Mouse (Mus musculus) limb, embryonic 14.5 days (tissue): ENCODE measurements around the gene Dach2. TPM values are rescaled to one million over a fixed set of nuclear protein-coding genes. Genes with fewer than 3 reads are reported as not detected.

Source experiments
- ATAC-seq: fragments of 200-750 bp; cut with Nextera tagmentation; 2 replicates; pipeline ENCODE4 v1.8.0; 2017; ENCODE audit warnings: low read depth, moderate number of reproducible peaks, moderate TSS enrichment; ENCODE audit not compliant: low FRiP score
- DNase-seq: peaks from one replicate; pipeline ENCODE4 v3.0.0-alpha.2; 2015; ENCODE audit warnings: low spot score
- H3K27ac ChIP-seq: fragments of 300-500 bp; sonication (generic); replicated peaks from 2 replicates; pipeline ENCODE4 v1.5.1; 2014; ENCODE audit warnings: low read depth, mild to moderate bottlenecking, low read length, moderate library complexity, mixed read lengths
- H3K27me3 ChIP-seq: fragments of 300-500 bp; sonication (generic); 2 replicates; pipeline ENCODE4 v1.6.1; 2014; ENCODE audit warnings: low read length, mixed read lengths; ENCODE audit not compliant: control insufficient read depth, insufficient read depth
- H3K36me3 ChIP-seq: fragments of 300-500 bp; sonication (generic); 2 replicates; pipeline ENCODE4 v1.6.1; 2014; ENCODE audit warnings: mild to moderate bottlenecking, low read length, moderate library complexity, mixed read lengths; ENCODE audit not compliant: control insufficient read depth, insufficient read depth
- H3K4me1 ChIP-seq: fragments of 300-500 bp; sonication (generic); 2 replicates; pipeline ENCODE4 v1.6.1; 2014; ENCODE audit warnings: antibody characterized with exemption, low read length, mixed read lengths; ENCODE audit not compliant: control insufficient read depth, insufficient read depth
- H3K4me2 ChIP-seq: fragments of 300-500 bp; sonication (generic); replicated peaks from 2 replicates; pipeline ENCODE4 v1.6.1; 2014; ENCODE audit warnings: low read depth, mild to moderate bottlenecking, low read length, moderate library complexity; ENCODE audit not compliant: severe bottlenecking
- H3K4me3 ChIP-seq: fragments of 300-500 bp; sonication (generic); replicated peaks from 2 replicates; pipeline ENCODE4 v1.5.1; 2014; ENCODE audit warnings: low read length
- H3K9ac ChIP-seq: fragments of 300-500 bp; sonication (generic); 2 replicates; pipeline ENCODE4 v1.6.1; 2014; ENCODE audit warnings: mild to moderate bottlenecking, low read depth, low read length, moderate library complexity; ENCODE audit not compliant: severe bottlenecking
- H3K9me3 ChIP-seq: fragments of 300-500 bp; sonication (generic); 2 replicates; pipeline ENCODE4 v1.6.1; 2016; ENCODE audit warnings: low read length; ENCODE audit not compliant: control insufficient read depth
- POLR2A ChIP-seq: fragments of 200-500 bp; IDR thresholded peaks from 2 replicates; pipeline ENCODE4 v1.8.0; 2012; ENCODE audit warnings: inconsistent platforms, mild to moderate bottlenecking, moderate library complexity, borderline replicate concordance; ENCODE audit not compliant: insufficient read depth, insufficient read length; ENCODE audit errors: extremely low read depth
- WGBS: fragments of 180-500 bp; shearing (Covaris S2); extraction: QIAGEN DNeasy Blood & Tissue Kit; methylation state at CpG from one replicate; pipeline ENCODE4 v1.1.7; 2014; 5-methylcytosine and 5-hydroxymethylcytosine counted together
- polyA plus RNA-seq, 2 experiments: library from polyadenylated mRNA; depleted of rRNA in 1 of 2; stranded (reverse) in 1 of 2; unstranded in 1 of 2; fragments of >200 nt; fragmentation: Nextera tagmentation in 1 of 2; extraction: Ambion mirVana in 1 of 2; gene quantifications; 2 replicates each; pipeline versions ENCODE4 v1.2.1 to v1.2.3; 2012 to 2014

Gene Dach2
- polyA plus RNA-seq, 2 experiments, result 1.2 to 2.6 TPM

DNA sequence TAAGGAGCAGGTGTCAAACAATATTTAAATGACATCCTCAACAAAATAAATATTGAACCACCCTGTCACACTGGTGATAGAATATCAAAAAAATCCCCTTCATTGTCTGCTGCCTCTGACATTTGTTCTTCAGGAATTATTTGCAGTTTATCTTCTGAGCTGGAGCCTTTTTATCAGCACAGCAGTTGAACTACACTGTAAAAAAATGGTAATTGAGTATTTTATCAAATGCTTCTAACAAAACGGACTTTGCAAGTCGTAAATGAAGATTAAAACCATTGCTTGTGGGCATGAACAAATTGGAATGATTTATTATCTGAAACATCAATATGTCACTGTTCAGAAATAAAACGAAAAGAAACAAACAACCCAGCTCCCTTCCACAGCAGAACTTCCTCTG lies 97.1 kb downstream of the Dach2 start:
- Histone ChIP-seq H3K4me1 (no peaks in the 10 kb centered on the region), H3K9me3 (no peaks in the 10 kb centered on the region), H3K4me2 (no peak overlapping the region), H3K27ac (no peak overlapping the region), H3K36me3 (no peaks in the 10 kb centered on the region), H3K27me3 (no peaks in the 10 kb centered on the region), H3K4me3 (no peak overlapping the region), H3K9ac (no peak overlapping the region)
- no peak for TF ChIP-seq POLR2A
- DNase-seq (no peak), ATAC-seq (no peak)
- WGBS, result 29% methylated on average over 3 of the region's 3 CpGs

DNA sequence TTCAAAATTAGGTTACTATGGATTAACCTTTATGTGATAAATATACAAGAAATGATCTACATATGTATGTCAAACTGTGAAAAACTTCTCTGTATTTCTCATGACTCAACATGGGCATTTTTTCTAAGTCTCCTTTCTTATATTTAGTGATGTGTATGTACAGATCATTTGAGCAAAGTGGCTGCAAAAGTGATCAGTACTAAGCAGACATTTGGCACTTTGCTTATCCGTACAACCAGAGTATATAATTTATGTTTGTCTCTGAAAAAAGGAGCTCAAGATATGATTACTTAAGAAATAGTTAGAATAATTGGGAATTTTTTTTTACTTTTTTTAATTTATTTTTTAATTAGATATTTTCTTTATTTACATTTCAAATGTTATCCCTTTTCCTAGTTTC lies 111.4 kb downstream of the Dach2 start:
- DNase-seq (no peak), ATAC-seq (no peak)
- Histone ChIP-seq H3K27me3 (no peaks in the 10 kb centered on the region), H3K36me3 (no peaks in the 10 kb centered on the region), H3K9ac (no peak overlapping the region), H3K4me1 (no peaks in the 10 kb centered on the region), H3K4me3 (no peak overlapping the region), H3K9me3 (no peaks in the 10 kb centered on the region), H3K27ac (no peak overlapping the region), H3K4me2 (no peak overlapping the region)
- TF ChIP-seq POLR2A, result no peak
- WGBS, result 86% methylated on average over 1 of the region's 1 CpGs

- ATAC-seq (no peak), DNase-seq (no peak)
- H3K9ac ChIP-seq, result no peak overlapping the region
- H3K4me1 ChIP-seq, result no peaks in the 10 kb centered on the region
- H3K27ac ChIP-seq, result no peak overlapping the region
- H3K9me3 ChIP-seq, result no peaks in the 10 kb centered on the region
- no peak for TF ChIP-seq POLR2A
- no peak overlapping the region for H3K4me2 ChIP-seq
- 49% methylated on average over 3 of the region's 3 CpGs for WGBS
- H3K27me3 ChIP-seq, result no peaks in the 10 kb centered on the region
- H3K36me3 ChIP-seq, result no peaks in the 10 kb centered on the region
- no peak overlapping the region for H3K4me3 ChIP-seq
Observed at GRCm38 (mm10) chrX:113421517-113422187, 124.3 kb downstream of the Dach2 start.

DNA sequence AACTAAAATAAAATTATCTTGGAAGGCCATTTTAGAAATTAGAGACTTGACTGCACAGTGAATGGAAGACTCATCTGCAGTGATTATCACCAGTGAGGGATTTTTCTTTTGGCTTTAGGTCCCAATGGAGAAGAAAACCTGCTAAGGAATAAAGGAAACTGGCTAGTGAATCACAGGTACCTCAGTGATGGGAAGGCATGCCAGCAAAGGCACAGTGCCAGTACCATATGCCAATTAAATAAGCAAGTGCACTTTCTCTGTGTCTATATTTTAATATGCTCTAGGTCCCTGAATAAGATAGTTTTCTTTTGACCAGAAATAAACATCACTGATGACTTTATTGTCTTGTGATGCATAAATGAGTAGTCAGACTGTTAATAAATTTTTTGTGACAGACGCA lies 184.8 kb downstream of the Dach2 start:
- WGBS, result 60% methylated on average over 1 of the region's 1 CpGs
- no peak for TF ChIP-seq POLR2A
- H3K9me3 ChIP-seq, result no peaks in the 10 kb centered on the region

GRCm38 (mm10) chrX:113545106-113545505 lies 247.8 kb downstream of the Dach2 start:
- Histone ChIP-seq H3K9me3 (no peaks in the 10 kb centered on the region), H3K27ac (no peak overlapping the region), H3K36me3 (no peaks in the 10 kb centered on the region), H3K4me3 (no peak overlapping the region), H3K27me3 (no peaks in the 10 kb centered on the region), H3K4me1 (no peaks in the 10 kb centered on the region), H3K4me2 (no peak overlapping the region), H3K9ac (no peak overlapping the region)
- ATAC-seq (no peak), DNase-seq (peak; percentile 8)
- WGBS, result 73% methylated on average over 3 of the region's 3 CpGs
- no peak for TF ChIP-seq POLR2A

More for the DNA sequence above, 184.8 kb downstream of the Dach2 start:
- no peak overlapping the region for H3K4me2 ChIP-seq
- H3K9ac ChIP-seq, result no peak overlapping the region
- DNase-seq, result no peak
- no peaks in the 10 kb centered on the region for H3K36me3 ChIP-seq
- H3K4me3 ChIP-seq, result no peak overlapping the region
- H3K27me3 ChIP-seq, result no peaks in the 10 kb centered on the region
- H3K4me1 ChIP-seq, result no peaks in the 10 kb centered on the region
- H3K27ac ChIP-seq, result no peak overlapping the region
- no peak for ATAC-seq

DNA sequence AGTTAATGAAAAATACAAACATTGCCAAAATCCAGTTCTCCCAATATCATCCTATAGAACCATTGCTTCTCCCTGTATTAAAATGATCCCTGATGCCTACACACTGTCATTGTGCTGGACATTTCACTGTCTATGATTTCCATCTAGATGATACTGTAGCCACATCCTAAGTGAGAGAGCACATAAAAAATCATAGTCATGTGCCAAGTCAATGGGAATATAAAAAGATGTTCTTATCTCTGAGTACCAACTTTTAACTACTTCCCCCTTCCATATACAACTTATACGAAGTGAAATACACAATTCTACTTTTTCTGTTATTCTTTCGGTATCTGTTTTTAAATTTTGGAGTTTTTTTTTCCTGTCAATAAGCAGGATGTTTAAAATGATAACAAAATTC lies 266.6 kb downstream of the Dach2 start:
- Histone ChIP-seq H3K27me3 (no peaks in the 10 kb centered on the region), H3K4me2 (no peak overlapping the region), H3K27ac (no peak overlapping the region), H3K9me3 (no peaks in the 10 kb centered on the region), H3K36me3 (no peaks in the 10 kb centered on the region), H3K9ac (no peak overlapping the region), H3K4me3 (no peak overlapping the region), H3K4me1 (no peaks in the 10 kb centered on the region)
- 86% methylated on average over 2 of the region's 2 CpGs for WGBS
- DNase-seq, result no peak
- ATAC-seq, result no peak
- TF ChIP-seq POLR2A, result no peak
